ENCODE assay signal across 12 mouse cellular contexts in the genomic region with DNA sequence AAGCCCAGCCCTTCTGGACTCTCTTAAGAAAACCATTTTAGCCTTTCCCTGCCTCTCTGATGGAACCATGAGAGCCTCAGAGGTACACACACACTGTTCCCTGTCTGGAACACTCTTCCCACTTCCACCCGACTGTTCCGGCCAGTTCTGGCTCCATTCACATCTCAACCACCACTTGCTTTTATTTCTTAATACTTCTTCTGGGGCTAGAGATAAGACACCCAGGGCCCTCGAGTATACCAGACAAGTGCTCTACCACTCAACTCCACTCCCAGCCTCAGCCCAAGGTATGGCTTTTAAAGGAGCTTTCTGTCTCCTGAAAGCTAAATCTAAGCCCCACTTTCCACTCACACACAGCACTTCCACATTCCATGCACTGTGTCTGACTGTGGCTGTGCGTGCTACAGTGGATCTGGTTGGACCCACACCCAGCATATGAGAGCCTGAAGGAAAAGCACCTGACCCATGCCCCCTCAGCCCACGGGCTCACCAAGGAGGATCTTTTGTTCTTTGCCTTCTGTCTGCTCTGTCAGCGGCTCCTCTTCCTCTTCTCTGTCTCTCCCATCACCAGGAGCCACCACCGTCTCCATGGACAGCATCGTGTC. TPM values are rescaled to one million over a fixed set of nuclear protein-coding genes. Genes with fewer than 3 reads are reported as not detected.
A peak's percentile ranks its signal among the peaks of the same experiment; 100 is the strongest.
DNase-seq lines count a peak whose midpoint lies in the region; ATAC-seq and TF ChIP-seq lines count a peak whose summit lies in the region.
"Had no signal": no experiment of that assay in that cellular context is flagged by ENCODE, and none has a peak within 500 bp of the region (broad histone marks: within the 10 kb centered on the region; RNA-seq: fewer than 3 reads in every experiment).

No protein-coding gene starts in this region.

- ATAC-seq in forebrain, embryonic 15.5 days (replicated peaks) = no peak
- peak; percentile 63 for ATAC-seq in liver, postnatal 0 days
- ATAC-seq: midbrain, embryonic 15.5 days had no signal

- TF ChIP-seq POLR2A in lung, adult 2 months (IDR thresholded peaks at IDR 0.05; ENCODE audit: borderline replicate concordance, extremely low read depth, low read depth, low read length) = no peak

- H3K27me3 ChIP-seq in forebrain, embryonic 10.5 days (ENCODE audit: poor library complexity, severe bottlenecking) = peaks cover 14% of the 10 kb centered on the region
- no peaks in the 10 kb centered on the region for H3K27me3 ChIP-seq in forebrain, embryonic 15.5 days
- no peaks in the 10 kb centered on the region for H3K27me3 ChIP-seq in liver, postnatal 0 days (ENCODE audit: insufficient read depth, low read length)
- H3K27me3 ChIP-seq: heart, embryonic 15.5 days; midbrain, embryonic 15.5 days had no signal

- peak; percentile 84 for TF ChIP-seq EP300 in liver, postnatal 0 days (IDR thresholded peaks at IDR 0.05; ENCODE audit: low read depth)

- peaks cover 30% of the 10 kb centered on the region for H3K36me3 ChIP-seq in forebrain, embryonic 10.5 days (replicated peaks)
- peaks cover 19% of the 10 kb centered on the region; the same call in 1 of the 2 replicates for H3K36me3 ChIP-seq in forebrain, embryonic 15.5 days
- peaks cover 62% of the 10 kb centered on the region for H3K36me3 ChIP-seq in liver, postnatal 0 days (replicated peaks; ENCODE audit: insufficient read depth, low read length)

- DNase-seq in forebrain, embryonic 10.5 days (ENCODE audit: extremely low spot score, low spot score) = no peak
- no peak for DNase-seq in lung, adult 2 months
- DNase-seq in lung, postnatal 14 days = no peak
- DNase-seq in c-Kit-positive CD71-positive TER-119-positive erythroid progenitor cells, embryonic 14.5 days (ENCODE audit: low spot score) = peak; percentile 82
- DNase-seq in liver, postnatal 0 days = peak; percentile 37
- no peak for DNase-seq in embryo, embryonic 9.5 days (ENCODE audit: extremely low spot score)
- DNase-seq in layer of hippocampus, adult 9-10 months (ENCODE audit: low spot score) = no peak
- DNase-seq: adrenal gland, adult 8-10 months had no signal

- peaks cover 23% of the 10 kb centered on the region for H3K4me1 ChIP-seq in forebrain, embryonic 10.5 days
- H3K4me1 ChIP-seq in forebrain, embryonic 15.5 days = peaks cover 30% of the 10 kb centered on the region
- peaks cover 14% of the 10 kb centered on the region for H3K4me1 ChIP-seq in lung, adult 2 months (ENCODE audit: control insufficient read depth, insufficient read depth, low read length)
- peaks cover 65% of the 10 kb centered on the region for H3K4me1 ChIP-seq in liver, postnatal 0 days (ENCODE audit: insufficient read depth)

- H3K4me3 ChIP-seq in forebrain, embryonic 10.5 days = no peak overlapping the region
- H3K4me3 ChIP-seq in forebrain, embryonic 15.5 days = no peak overlapping the region
- peak overlapping the region; percentile 8 for H3K4me3 ChIP-seq in lung, adult 2 months (replicated peaks; ENCODE audit: extremely low read depth, low read depth, low read length)
- peak overlapping the region; percentile 50 for H3K4me3 ChIP-seq in liver, postnatal 0 days (ENCODE audit: low read depth, low read length)
- H3K4me3 ChIP-seq: heart, embryonic 15.5 days; midbrain, embryonic 15.5 days had no signal

- WGBS in forebrain, embryonic 10.5 days = 84% methylated on average over 8 of the region's 8 CpGs
- WGBS in forebrain, embryonic 15.5 days = 91% methylated on average over 8 of the region's 8 CpGs
- WGBS in lung, adult 2 months = 70% methylated on average over 8 of the region's 8 CpGs
- 54% methylated on average over 8 of the region's 8 CpGs for WGBS in liver, postnatal 0 days (ENCODE audit: insufficient replicate concordance)

- H3K27ac ChIP-seq in forebrain, embryonic 10.5 days = 0 out of 2 replicates have a peak overlapping the region, but pooled peaks have one; percentile 1
- H3K27ac ChIP-seq in forebrain, embryonic 15.5 days (replicated peaks) = no peak overlapping the region
- H3K27ac ChIP-seq in liver, postnatal 0 days (ENCODE audit: low read depth) = peak overlapping the region; percentile 92
- H3K27ac ChIP-seq: heart, embryonic 15.5 days; kidney, postnatal 0 days; midbrain, embryonic 15.5 days had no signal

- TF ChIP-seq CTCF in lung, adult 2 months (IDR thresholded peaks at IDR 0.05; ENCODE audit: insufficient read depth, low read length) = no peak
- no peak for TF ChIP-seq CTCF in liver, postnatal 0 days (IDR thresholded peaks at IDR 0.05; ENCODE audit: low read depth)

- no peak overlapping the region for H3K4me2 ChIP-seq in forebrain, embryonic 15.5 days (replicated peaks)
- peak overlapping the region; percentile 100 for H3K4me2 ChIP-seq in liver, postnatal 0 days (ENCODE audit: low read depth, low read length)
- H3K4me2 ChIP-seq: heart, embryonic 15.5 days; midbrain, embryonic 15.5 days had no signal

- no peaks in the 10 kb centered on the region for H3K9me3 ChIP-seq in forebrain, embryonic 10.5 days
- H3K9me3 ChIP-seq in forebrain, embryonic 15.5 days = no peaks in the 10 kb centered on the region
- H3K9me3 ChIP-seq in liver, postnatal 0 days (ENCODE audit: low read length) = no peaks in the 10 kb centered on the region
- H3K9me3 ChIP-seq: heart, embryonic 15.5 days; midbrain, embryonic 15.5 days had no signal

- H3K9ac ChIP-seq in forebrain, embryonic 15.5 days (replicated peaks) = no peak overlapping the region
- H3K9ac ChIP-seq in liver, postnatal 0 days (replicated peaks) = peak overlapping the region; percentile 71
- H3K9ac ChIP-seq: heart, embryonic 15.5 days; midbrain, embryonic 15.5 days had no signal

RNA-seq across cellular contexts. Expression of a gene that starts 4.1 kb away (rescaled TPM):
- polyA plus RNA-seq in forebrain, embryonic 10.5 days (2016; fragmentation: Nextera tagmentation; extraction: Ambion mirVana) = 5.8 and 6.4 TPM in 2 replicates
- 7.7 and 8.2 TPM in 2 replicates for polyA plus RNA-seq in forebrain, embryonic 15.5 days (2015; fragmentation: Nextera tagmentation; extraction: Ambion mirVana)
- 27.9 and 29.9 TPM in 2 replicates for polyA plus RNA-seq in lung, adult 2 months (2012; rRNA removed)
- polyA plus RNA-seq in liver, postnatal 0 days (2015; fragmentation: Nextera tagmentation; extraction: Ambion mirVana) = 8.4 and 9.5 TPM in 2 replicates

RNA-seq across cellular contexts. Expression of a gene that starts 11.0 kb away (rescaled TPM):
- 0.06 TPM in 1 of 2 replicates, not detected in the other for polyA plus RNA-seq in forebrain, embryonic 10.5 days (2016; fragmentation: Nextera tagmentation; extraction: Ambion mirVana)
- polyA plus RNA-seq in forebrain, embryonic 15.5 days (2015; fragmentation: Nextera tagmentation; extraction: Ambion mirVana) = 0.22 TPM in 1 of 2 replicates, not detected in the other
- polyA plus RNA-seq in lung, adult 2 months (2012; rRNA removed) = 0.60 and 0.82 TPM in 2 replicates
- polyA plus RNA-seq in liver, postnatal 0 days (2015; fragmentation: Nextera tagmentation; extraction: Ambion mirVana) = 975 and 1,049 TPM in 2 replicates
- polyA plus RNA-seq: midbrain, embryonic 15.5 days had no signal

RNA-seq across cellular contexts. Expression of a gene that starts 11.1 kb away (rescaled TPM):
- 8.5 and 9.7 TPM in 2 replicates for polyA plus RNA-seq in forebrain, embryonic 10.5 days (2016; fragmentation: Nextera tagmentation; extraction: Ambion mirVana)
- polyA plus RNA-seq in forebrain, embryonic 15.5 days (2015; fragmentation: Nextera tagmentation; extraction: Ambion mirVana) = 0.95 and 1.3 TPM in 2 replicates
- polyA plus RNA-seq in lung, adult 2 months (2012; rRNA removed) = 15.3 and 29.6 TPM in 2 replicates
- 34.2 and 35.6 TPM in 2 replicates for polyA plus RNA-seq in liver, postnatal 0 days (2015; fragmentation: Nextera tagmentation; extraction: Ambion mirVana)

RNA-seq across cellular contexts. Expression of a gene that starts 27.9 kb away (rescaled TPM):
- 105 and 108 TPM in 2 replicates for polyA plus RNA-seq in forebrain, embryonic 10.5 days (2016; fragmentation: Nextera tagmentation; extraction: Ambion mirVana)
- 21.4 and 27.2 TPM in 2 replicates for polyA plus RNA-seq in forebrain, embryonic 15.5 days (2015; fragmentation: Nextera tagmentation; extraction: Ambion mirVana)
- polyA plus RNA-seq in lung, adult 2 months (2012; rRNA removed) = 96.0 and 110 TPM in 2 replicates
- polyA plus RNA-seq in liver, postnatal 0 days (2015; fragmentation: Nextera tagmentation; extraction: Ambion mirVana) = 823 and 833 TPM in 2 replicates

RNA-seq across cellular contexts. Expression of a gene that starts 36.2 kb away (rescaled TPM):
- polyA plus RNA-seq in forebrain, embryonic 10.5 days (2016; fragmentation: Nextera tagmentation; extraction: Ambion mirVana) = 77.5 and 78.7 TPM in 2 replicates
- 55.0 and 58.3 TPM in 2 replicates for polyA plus RNA-seq in forebrain, embryonic 15.5 days (2015; fragmentation: Nextera tagmentation; extraction: Ambion mirVana)
- 67.9 and 90.2 TPM in 2 replicates for polyA plus RNA-seq in lung, adult 2 months (2012; rRNA removed)
- 12.1 and 13.9 TPM in 2 replicates for polyA plus RNA-seq in liver, postnatal 0 days (2015; fragmentation: Nextera tagmentation; extraction: Ambion mirVana)

Comparison
In these comparisons a context has a peak if more than half of its experiments do, and no peak if none do; other contexts are left out.
1. DNase-seq: peak in c-Kit-positive CD71-positive TER-119-positive erythroid progenitor cells, embryonic 14.5 days (single experiment) and liver, postnatal 0 days (single experiment); none in forebrain, embryonic 10.5 days (single experiment), lung, adult 2 months (single experiment), lung, postnatal 14 days (single experiment), embryo, embryonic 9.5 days (single experiment) and layer of hippocampus, adult 9-10 months (single experiment).
2. H3K4me3 ChIP-seq: peak in lung, adult 2 months (single experiment) and liver, postnatal 0 days (single experiment); none in forebrain, embryonic 10.5 days (single experiment) and forebrain, embryonic 15.5 days (single experiment).
3. RNA of a gene that starts 11.0 kb away (polyA plus RNA-seq): 975 to 1,049 TPM in liver, postnatal 0 days; 0.60 to 0.82 TPM in lung, adult 2 months, 0.22 TPM in forebrain, embryonic 15.5 days and 0.06 TPM in forebrain, embryonic 10.5 days; every median in the first group is over 100 times any median in the second.